Mouse (Mus musculus): ENCODE measurements around the gene Zfp473.
"Not testable (repeated sequence)": the region's sequence is repeated elsewhere in the genome, so short reads cannot be mapped to it uniquely, and the experiment has no call there.

The Zfp473 gene

GRCm38 (mm10) chr7:44709881-44710280 is 41.0 kb downstream of the Zfp473 start:
- no peak for DNase-seq

- no peak for DNase-seq
Observed at GRCm38 (mm10) chr7:44708574-44708973, 42.3 kb downstream of the Zfp473 start, which contains the start of gene Izumo2. Izumo2 (plus strand) TSS chr7:44708742.

GRCm38 (mm10) chr7:44708093-44708492 is 42.8 kb downstream of the Zfp473 start:
- not testable (repeated sequence) for DNase-seq

- DNase-seq, result no peak
Observed at GRCm38 (mm10) chr7:44707169-44707675, 43.6 kb downstream of the Zfp473 start.

GRCm38 (mm10) chr7:44706322-44706721 is 44.5 kb downstream of the Zfp473 start:
- DNase-seq, result no peak

GRCm38 (mm10) chr7:44705086-44705485 is 45.8 kb downstream of the Zfp473 start:
- DNase-seq, result no peak

GRCm38 (mm10) chr7:44704363-44704762 is 46.5 kb downstream of the Zfp473 start:
- peak; percentile 57 to 75 for DNase-seq

GRCm38 (mm10) chr7:44702985-44703384 is 47.9 kb downstream of the Zfp473 start:
- DNase-seq, result no peak

GRCm38 (mm10) chr7:44701921-44702320 is 48.9 kb downstream of the Zfp473 start:
- peak; percentile 67 to 76 for DNase-seq

- DNase-seq, result no peak
Observed at GRCm38 (mm10) chr7:44697980-44698379, 52.9 kb downstream of the Zfp473 start.

- DNase-seq, result peak; percentile 76 to 83
Observed at GRCm38 (mm10) chr7:44697191-44697710, 53.6 kb downstream of the Zfp473 start.

- no peak for DNase-seq
Observed at GRCm38 (mm10) chr7:44695223-44695622, 55.6 kb downstream of the Zfp473 start.

GRCm38 (mm10) chr7:44693427-44694175 is 57.2 kb downstream of the Zfp473 start:
- no peak for DNase-seq

- DNase-seq, result peak; percentile 56 to 69
Observed at GRCm38 (mm10) chr7:44689331-44689730, 61.5 kb downstream of the Zfp473 start.

- DNase-seq, result no peak
Observed at GRCm38 (mm10) chr7:44688890-44689289, 62.0 kb downstream of the Zfp473 start.

- peak; percentile 43 to 50 for DNase-seq
Observed at GRCm38 (mm10) chr7:44685531-44686402, 65.1 kb downstream of the Zfp473 start.

- DNase-seq, result no peak
Observed at GRCm38 (mm10) chr7:44683656-44684055, 67.2 kb downstream of the Zfp473 start.

All from cerebellum, postnatal 25 days (tissue).